Mouse (Mus musculus) embryonic facial prominence, embryonic 10.5 days (tissue): ENCODE measurements at regions not wholly inside any gene's neighbourhood (a gene's known extent, or its start where the extent isn't known, plus 50 kb on each side); places are given as distances from the start of the nearest gene placed in this dataset.

Experiments used
- DNase-seq: peaks from one replicate; pipeline ENCODE4 v3.0.0-alpha.2; 2017; ENCODE audit warnings: low spot score
- H3K27ac ChIP-seq: fragments of 300-500 bp; sonication (generic); replicated peaks from 2 replicates; pipeline ENCODE4 v1.5.1; 2016; ENCODE audit warnings: mild to moderate bottlenecking
- H3K27me3 ChIP-seq: fragments of 300-500 bp; sonication (generic); replicated peaks from 2 replicates; pipeline ENCODE4 v1.6.1; 2016; ENCODE audit warnings: low read depth, mild to moderate bottlenecking; ENCODE audit not compliant: poor library complexity, severe bottlenecking
- H3K36me3 ChIP-seq: fragments of 300-500 bp; sonication (generic); replicated peaks from 2 replicates; pipeline ENCODE4 v1.6.1; 2016; ENCODE audit warnings: mild to moderate bottlenecking, moderate library complexity
- H3K4me1 ChIP-seq: fragments of 300-500 bp; sonication (generic); 2 replicates; pipeline ENCODE4 v1.6.1; 2016
- H3K4me3 ChIP-seq: fragments of 300-500 bp; sonication (generic); 2 replicates; pipeline ENCODE4 v1.5.1; 2016; ENCODE audit warnings: mild to moderate bottlenecking, moderate library complexity
- H3K9me3 ChIP-seq: fragments of 300-500 bp; sonication (generic); 2 replicates; pipeline ENCODE4 v1.6.1; 2016; ENCODE audit warnings: mild to moderate bottlenecking
- WGBS: fragments of 180-500 bp; shearing (Covaris S2); methylation state at CpG from one replicate; pipeline ENCODE4 v1.1.7; 2016; 5-methylcytosine and 5-hydroxymethylcytosine counted together

GRCm38 (mm10) chr16:76232680-76233079 is 140.9 kb downstream of the Nrip1 start:
- no peak for DNase-seq
- Histone ChIP-seq H3K4me3 (no peak overlapping the region), H3K27me3 (no peaks in the 10 kb centered on the region), H3K9me3 (no peaks in the 10 kb centered on the region), H3K4me1 (peaks cover 3% of the 10 kb centered on the region; the same call in 1 of the 2 replicates), H3K27ac (no peak overlapping the region), H3K36me3 (no peaks in the 10 kb centered on the region)
- 88% methylated on average over 4 of the region's 4 CpGs for WGBS

DNA sequence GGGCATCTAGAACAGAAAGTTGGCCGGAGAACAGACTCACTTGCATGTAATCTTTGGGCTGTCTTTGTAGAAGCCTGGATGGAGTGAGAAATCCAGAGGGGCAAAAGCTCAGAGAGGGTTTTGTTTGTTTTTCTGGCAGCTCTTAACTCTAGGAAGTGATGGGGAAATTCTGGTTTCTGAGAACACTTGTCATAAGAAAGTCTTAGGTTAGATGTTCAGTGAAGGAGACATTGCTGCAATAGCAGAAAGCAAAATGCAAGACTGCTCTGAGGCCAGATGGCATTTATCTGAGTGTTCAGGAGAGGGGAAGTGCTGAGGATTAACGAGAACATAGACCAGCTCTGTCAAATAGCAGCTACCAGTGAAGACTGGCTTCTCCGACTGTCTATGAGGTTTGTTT is 141.5 kb downstream of the Nrip1 start:
- WGBS, result 64% methylated on average over 3 of the region's 3 CpGs
- Histone ChIP-seq H3K27ac (no peak overlapping the region), H3K4me1 (peaks cover 3% of the 10 kb centered on the region; the same call in 1 of the 2 replicates)

DNA sequence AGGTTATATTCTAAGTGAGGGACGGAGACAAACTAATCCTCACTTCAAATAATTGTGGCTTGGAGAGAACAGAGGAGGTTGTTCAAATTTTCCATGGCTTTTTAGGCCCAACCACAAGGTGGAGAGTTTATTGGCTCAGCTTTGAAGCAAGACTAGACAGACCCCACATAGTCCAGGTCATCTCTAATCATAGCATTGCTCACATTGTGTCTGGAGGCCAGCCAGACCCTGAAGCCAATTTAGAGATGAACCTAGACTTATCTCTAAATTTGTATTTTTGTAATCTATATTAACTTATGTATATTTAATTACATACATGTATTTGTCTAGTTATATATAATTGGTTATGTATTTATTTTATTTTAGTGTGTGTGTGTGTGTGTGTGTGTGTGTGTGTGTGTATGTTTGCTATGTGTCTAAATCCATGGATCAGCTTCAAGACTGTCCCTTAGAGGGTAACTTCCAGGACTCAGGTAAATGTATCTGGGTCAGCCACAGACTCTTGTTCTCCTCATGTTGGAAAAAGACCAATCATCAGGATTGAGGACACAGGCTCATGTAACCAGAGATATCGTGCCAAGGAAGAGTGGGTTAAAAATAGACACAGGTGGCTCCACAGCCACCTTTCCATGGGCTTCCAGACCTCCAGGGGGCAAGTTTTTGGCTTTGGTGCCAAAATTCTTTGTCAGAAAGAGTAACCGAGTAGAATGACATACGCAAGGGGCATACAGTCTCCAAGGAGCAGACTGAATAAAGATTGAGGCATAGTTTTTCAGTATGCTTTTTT is 142.9 kb downstream of the Nrip1 start:
- DNase-seq, result no peak
- H3K36me3 ChIP-seq, result no peaks in the 10 kb centered on the region
- no peak overlapping the region for H3K27ac ChIP-seq
- H3K4me1 ChIP-seq, result peaks cover 12% of the 10 kb centered on the region
- H3K9me3 ChIP-seq, result no peaks in the 10 kb centered on the region
- no peaks in the 10 kb centered on the region for H3K27me3 ChIP-seq
- 94% methylated on average over 4 of the region's 4 CpGs for WGBS
- no peak overlapping the region for H3K4me3 ChIP-seq

More for the DNA sequence above, 141.5 kb downstream of the Nrip1 start:
- Histone ChIP-seq H3K4me3 (no peak overlapping the region), H3K27me3 (no peaks in the 10 kb centered on the region), H3K9me3 (no peaks in the 10 kb centered on the region), H3K36me3 (no peaks in the 10 kb centered on the region)
- no peak for DNase-seq

DNA sequence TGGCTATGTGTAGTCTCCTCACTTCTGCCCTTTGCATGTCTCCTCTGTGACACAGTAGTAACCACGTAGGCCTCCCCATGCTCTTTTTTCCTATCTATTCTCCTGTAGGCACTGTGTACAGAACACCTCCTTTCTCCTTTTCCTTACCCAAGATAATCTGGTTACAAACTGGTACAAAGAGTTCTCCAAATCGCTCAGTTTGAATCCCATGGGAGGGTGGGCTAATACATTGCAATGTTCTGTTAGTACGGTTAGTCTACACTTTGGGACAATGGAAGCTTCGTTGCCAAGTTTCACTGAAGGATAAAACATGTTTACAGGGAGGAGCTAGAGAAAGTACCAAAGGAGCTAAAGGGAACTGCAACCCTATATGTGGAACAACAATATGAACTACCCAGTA is 145.2 kb downstream of the Nrip1 start:
- DNase-seq, result no peak
- Histone ChIP-seq H3K27me3 (no peaks in the 10 kb centered on the region), H3K36me3 (no peaks in the 10 kb centered on the region), H3K9me3 (no peaks in the 10 kb centered on the region), H3K27ac (no peak overlapping the region), H3K4me1 (peaks cover 33% of the 10 kb centered on the region), H3K4me3 (no peak overlapping the region)
- 90% methylated on average over 4 of the region's 4 CpGs for WGBS

GRCm38 (mm10) chr16:76226446-76226845 is 147.2 kb downstream of the Nrip1 start:
- Histone ChIP-seq H3K4me3 (no peak overlapping the region), H3K27ac (no peak overlapping the region), H3K9me3 (no peaks in the 10 kb centered on the region), H3K4me1 (peaks cover 41% of the 10 kb centered on the region), H3K36me3 (no peaks in the 10 kb centered on the region), H3K27me3 (no peaks in the 10 kb centered on the region)
- peak; percentile 22 for DNase-seq
- 67% methylated on average over 7 of the region's 7 CpGs for WGBS

DNA sequence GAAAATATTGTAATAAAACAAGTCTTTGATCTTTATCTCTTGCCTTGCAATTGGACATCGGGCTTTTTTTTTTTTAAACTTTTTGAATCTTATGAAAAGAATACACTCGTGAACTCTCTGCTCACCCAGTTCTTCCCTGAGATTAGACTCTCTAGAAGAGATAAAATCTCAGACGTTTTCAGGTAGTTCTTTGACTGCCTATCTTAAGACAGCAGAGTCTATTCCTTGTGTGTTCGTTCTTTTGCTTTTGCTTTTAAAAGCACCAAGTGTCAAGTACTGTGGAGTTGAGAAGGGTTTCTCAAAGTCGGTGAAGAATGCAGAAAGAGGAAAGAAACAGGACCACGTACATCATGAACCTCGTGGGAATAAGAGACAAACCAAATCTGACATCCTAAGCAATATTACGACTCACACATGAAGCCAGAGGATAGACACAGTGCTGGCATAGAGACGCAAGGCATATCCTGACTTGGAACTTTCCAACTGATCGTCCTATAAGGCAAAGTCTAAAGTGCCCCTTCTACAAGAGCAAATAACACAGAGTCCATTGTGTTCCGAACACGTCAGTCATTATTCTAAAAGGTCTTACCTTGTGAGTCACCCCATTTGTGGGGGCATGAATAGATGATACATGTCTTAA is 147.9 kb downstream of the Nrip1 start:
- Histone ChIP-seq H3K27ac (no peak overlapping the region), H3K36me3 (no peaks in the 10 kb centered on the region)

DNA sequence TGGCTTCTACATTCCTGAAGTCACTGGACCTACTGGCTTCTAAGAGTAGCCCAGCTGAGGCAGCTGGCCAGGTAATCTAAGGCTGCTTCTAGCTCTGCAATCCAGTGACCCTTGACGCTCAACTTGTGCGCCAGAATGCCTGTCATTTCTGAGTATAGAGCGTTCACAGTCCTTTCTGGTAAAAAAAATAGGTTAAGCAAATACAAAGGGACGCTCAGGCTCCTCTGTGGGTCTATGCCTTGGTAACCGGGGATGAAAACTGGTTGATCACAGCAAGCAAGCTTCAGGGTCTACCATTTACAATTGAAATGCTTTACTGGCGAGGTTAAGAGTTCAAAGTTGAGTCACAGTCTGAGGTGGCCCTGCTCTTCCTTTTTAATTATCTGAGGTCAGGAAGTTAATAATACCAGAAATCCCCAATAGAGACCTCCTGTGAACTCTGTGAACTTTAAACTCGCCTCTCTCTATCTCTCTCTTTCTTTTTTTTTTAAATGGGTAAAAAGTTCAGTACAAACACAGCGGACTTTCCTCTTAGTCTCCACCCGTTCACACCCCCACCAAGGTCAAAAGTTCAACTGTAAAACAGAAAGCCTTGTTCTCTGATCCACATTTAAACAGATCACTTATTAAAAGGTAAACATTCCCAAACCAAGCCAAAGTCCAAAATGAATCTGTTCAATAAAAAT is 148.6 kb downstream of the Nrip1 start:
- H3K27me3 ChIP-seq, result no peaks in the 10 kb centered on the region
- H3K4me3 ChIP-seq, result no peak overlapping the region
- peak; percentile 52 for DNase-seq
- no peak overlapping the region for H3K27ac ChIP-seq
- peaks cover 41% of the 10 kb centered on the region for H3K4me1 ChIP-seq
- H3K9me3 ChIP-seq, result no peaks in the 10 kb centered on the region
- no peaks in the 10 kb centered on the region for H3K36me3 ChIP-seq
- WGBS, result 15% methylated on average over 9 of the region's 9 CpGs

More for the DNA sequence above, 147.9 kb downstream of the Nrip1 start:
- no peak for DNase-seq
- H3K27me3 ChIP-seq, result no peaks in the 10 kb centered on the region
- 60% methylated on average over 12 of the region's 12 CpGs for WGBS
- no peaks in the 10 kb centered on the region for H3K9me3 ChIP-seq
- peaks cover 41% of the 10 kb centered on the region for H3K4me1 ChIP-seq
- no peak overlapping the region for H3K4me3 ChIP-seq

- no peaks in the 10 kb centered on the region for H3K36me3 ChIP-seq
- H3K4me3 ChIP-seq, result no peak overlapping the region
- DNase-seq, result no peak
- no peak overlapping the region; the same call in 1 of the 2 replicates for H3K27ac ChIP-seq
- no peaks in the 10 kb centered on the region for H3K9me3 ChIP-seq
- peaks cover 43% of the 10 kb centered on the region for H3K4me1 ChIP-seq
- WGBS, result 82% methylated on average over 4 of the region's 4 CpGs
- no peaks in the 10 kb centered on the region for H3K27me3 ChIP-seq
Measured at GRCm38 (mm10) chr16:76223716-76224115, 149.9 kb downstream of the Nrip1 start.

DNA sequence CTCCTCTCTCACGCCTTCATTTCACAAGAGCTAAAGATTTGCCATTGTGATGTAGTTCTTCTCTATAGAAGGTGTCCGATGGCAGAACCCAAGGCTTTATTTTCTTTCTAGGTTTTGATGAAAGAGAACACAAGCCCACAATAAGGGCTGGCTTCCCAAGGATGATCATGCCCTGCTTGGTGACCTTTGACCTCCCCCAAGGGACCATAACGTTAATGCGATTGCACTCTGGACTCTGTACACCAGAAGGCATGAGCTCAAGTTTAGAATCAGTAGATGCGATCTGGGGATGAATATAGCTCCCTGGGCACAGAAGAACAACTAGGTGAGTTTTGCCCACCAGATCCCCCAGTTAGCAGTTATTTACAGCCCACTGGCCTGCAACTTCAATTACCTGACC is 150.7 kb downstream of the Nrip1 start:
- Histone ChIP-seq H3K9me3 (no peaks in the 10 kb centered on the region), H3K36me3 (no peaks in the 10 kb centered on the region), H3K27ac (no peak overlapping the region), H3K4me1 (peaks cover 43% of the 10 kb centered on the region), H3K27me3 (no peaks in the 10 kb centered on the region), H3K4me3 (no peak overlapping the region)
- 62% methylated on average over 5 of the region's 5 CpGs for WGBS
- no peak for DNase-seq

GRCm38 (mm10) chr16:76220466-76220865 is 153.2 kb downstream of the Nrip1 start:
- no peak overlapping the region for H3K4me3 ChIP-seq
- H3K4me1 ChIP-seq, result peaks cover 41% of the 10 kb centered on the region
- 60% methylated on average over 3 of the region's 3 CpGs for WGBS
- H3K9me3 ChIP-seq, result no peaks in the 10 kb centered on the region
- H3K27me3 ChIP-seq, result no peaks in the 10 kb centered on the region
- no peak for DNase-seq
- no peak overlapping the region for H3K27ac ChIP-seq
- no peaks in the 10 kb centered on the region for H3K36me3 ChIP-seq

DNA sequence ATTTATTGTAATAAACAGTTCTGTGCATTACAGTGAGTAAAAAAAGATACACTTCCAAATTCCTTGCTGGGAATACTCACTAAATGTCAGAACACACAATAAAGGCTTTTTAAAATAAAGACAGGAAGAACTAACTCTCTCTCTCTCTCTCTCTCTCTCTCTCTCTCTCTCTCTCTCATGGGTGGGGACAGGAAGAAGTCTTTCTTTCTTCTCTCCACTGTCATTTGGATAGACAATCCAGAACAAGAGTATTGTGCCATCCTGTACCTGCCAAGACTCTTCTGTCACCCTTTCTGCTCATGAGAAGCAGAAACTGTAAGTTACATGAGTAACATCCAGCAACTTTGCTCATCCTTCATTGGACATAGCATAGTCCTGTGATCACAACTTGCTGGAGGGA is 154.4 kb downstream of the Nrip1 start:
- Histone ChIP-seq H3K27me3 (no peaks in the 10 kb centered on the region), H3K4me3 (no peak overlapping the region), H3K9me3 (no peaks in the 10 kb centered on the region), H3K4me1 (peaks cover 29% of the 10 kb centered on the region), H3K27ac (no peak overlapping the region), H3K36me3 (no peaks in the 10 kb centered on the region)
- DNase-seq, result no peak

DNA sequence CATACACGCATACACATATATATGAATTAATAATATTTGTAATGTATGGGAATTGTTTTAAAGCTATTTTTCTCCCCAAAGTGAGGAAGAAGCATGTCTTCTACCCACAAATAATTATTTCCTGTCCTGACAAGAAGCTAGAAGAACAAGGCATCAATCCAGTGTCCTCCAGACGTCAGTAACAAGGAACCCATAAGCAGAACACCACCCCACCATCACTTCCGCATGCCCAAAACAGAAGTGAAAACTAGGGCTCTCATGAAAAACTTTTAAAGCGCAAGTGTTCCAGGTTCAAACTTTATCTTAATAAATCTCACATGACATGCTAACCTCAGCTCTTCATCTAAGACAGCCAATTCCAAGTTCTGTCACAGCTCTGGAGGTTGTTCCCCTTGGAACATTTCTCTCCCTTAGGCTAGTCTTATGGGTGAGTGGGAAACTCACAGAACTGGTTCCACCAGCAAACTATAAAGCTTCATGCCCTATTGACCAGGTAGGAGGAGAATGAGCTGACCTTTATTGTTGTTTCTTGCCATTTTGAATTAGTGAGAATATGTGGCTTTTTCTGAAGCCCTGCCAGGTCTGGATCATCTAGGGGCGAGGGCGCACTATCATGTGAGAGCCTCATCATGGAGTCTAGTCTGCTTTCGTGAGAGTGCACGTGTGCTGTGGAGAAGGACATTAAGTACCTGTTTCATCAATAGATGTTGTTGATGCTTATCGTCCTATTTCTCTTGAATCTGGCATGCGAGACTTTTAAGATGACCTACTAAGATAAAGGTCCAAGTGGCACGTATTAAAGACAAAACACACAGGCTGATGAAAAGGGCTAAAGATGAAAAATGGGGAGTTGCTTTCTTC is 155.1 kb downstream of the Nrip1 start:
- WGBS, result 89% methylated on average over 11 of the region's 11 CpGs
- H3K27me3 ChIP-seq, result no peaks in the 10 kb centered on the region
- no peak overlapping the region for H3K4me3 ChIP-seq
- H3K9me3 ChIP-seq, result no peaks in the 10 kb centered on the region
- no peak for DNase-seq
- no peaks in the 10 kb centered on the region for H3K36me3 ChIP-seq
- no peak overlapping the region for H3K27ac ChIP-seq
- H3K4me1 ChIP-seq, result peaks cover 22% of the 10 kb centered on the region
